Mouse (Mus musculus) bone marrow macrophage, adult 2 months (primary cell): ENCODE data around the gene Sppl2a.

Experiments used
- CTCF ChIP-seq: IDR thresholded peaks from 2 replicates; pipeline ENCODE4 v1.5.1; 2012; ENCODE audit warnings: low read depth, mild to moderate bottlenecking, low read length, moderate library complexity
- POLR2A ChIP-seq: IDR thresholded peaks from 2 replicates; pipeline ENCODE4 v1.6.1; 2012; ENCODE audit warnings: mild to moderate bottlenecking, low read depth, low read length, borderline replicate concordance

DNA sequence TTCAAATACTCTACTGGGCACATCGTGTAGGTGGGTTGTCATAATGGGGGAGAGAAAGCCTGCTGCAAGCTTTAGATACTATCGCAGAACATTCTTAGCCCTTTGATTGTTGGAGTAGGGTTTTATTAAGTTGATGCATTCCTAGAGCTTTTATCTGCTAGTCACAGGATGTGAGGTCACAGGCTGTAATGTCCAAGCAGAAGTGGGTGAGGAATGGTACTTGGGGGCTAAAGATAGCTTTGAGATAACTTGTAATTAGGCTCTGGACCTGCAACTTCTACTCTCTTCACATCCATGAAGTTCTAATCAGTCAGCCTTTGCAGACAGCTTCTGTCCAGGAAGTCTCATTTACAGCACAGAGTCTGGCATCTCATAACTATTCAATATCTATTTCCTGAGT is 47.2 kb downstream of the Sppl2a start:
- no peak for TF ChIP-seq POLR2A
- TF ChIP-seq CTCF: no peak
